14 mouse cellular contexts compared by ENCODE assay signal in the genomic region with DNA sequence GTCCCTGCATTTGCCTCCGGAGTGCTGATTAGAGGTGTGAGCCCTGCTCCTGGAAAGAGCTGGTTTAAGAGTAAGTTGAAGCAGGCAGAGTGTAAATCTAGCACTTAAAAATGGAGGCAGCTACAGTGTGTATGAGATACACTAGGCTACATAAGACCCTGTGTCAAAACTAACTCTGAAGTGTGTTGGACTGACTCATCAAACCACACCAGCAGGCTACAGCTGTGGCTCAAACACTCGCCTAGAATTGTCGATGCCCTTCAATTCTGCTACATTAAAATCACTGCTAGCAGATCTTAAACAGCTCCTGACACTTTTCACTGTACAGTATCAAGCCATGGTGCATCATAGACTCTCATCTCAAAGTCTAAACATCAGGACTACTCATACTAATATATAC. TPM values are rescaled to one million over a fixed set of nuclear protein-coding genes. Genes with fewer than 3 reads are reported as not detected.
DNase-seq lines count a peak whose midpoint lies in the region; ATAC-seq and TF ChIP-seq lines count a peak whose summit lies in the region.
"Had no signal": no experiment of that assay in that cellular context is flagged by ENCODE, and none has a peak within 500 bp of the region (broad histone marks: within the 10 kb centered on the region; RNA-seq: fewer than 3 reads in every experiment).

No protein-coding gene starts in this region.

- intact Hi-C loops in left cerebral cortex, adult 2 months (cut with DNase I), result no loop called here

- no peaks in the 10 kb centered on the region for H3K9me3 ChIP-seq in forebrain, embryonic 12.5 days
- H3K9me3 ChIP-seq in forebrain, postnatal 0 days (ENCODE audit: low read length), result no peaks in the 10 kb centered on the region
- H3K9me3 ChIP-seq in liver, embryonic 11.5 days (ENCODE audit: control insufficient read depth, low read length), result no peaks in the 10 kb centered on the region
- H3K9me3 ChIP-seq in limb, embryonic 15.5 days, result no peaks in the 10 kb centered on the region
- no peaks in the 10 kb centered on the region for H3K9me3 ChIP-seq in neural tube, embryonic 15.5 days (replicated peaks)
- H3K9me3 ChIP-seq: megakaryocyte, embryonic 14.5 days had no signal

- no peak overlapping the region for H3K4me3 ChIP-seq in forebrain, embryonic 12.5 days (replicated peaks)
- no peak overlapping the region for H3K4me3 ChIP-seq in forebrain, postnatal 0 days (ENCODE audit: low read depth, low read length)
- H3K4me3 ChIP-seq in liver, embryonic 11.5 days (ENCODE audit: low read depth, low read length), result peak overlapping the region; percentile 95; the same call in 1 of the 2 replicates
- no peak overlapping the region for H3K4me3 ChIP-seq in limb, embryonic 15.5 days
- H3K4me3 ChIP-seq in neural tube, embryonic 15.5 days (replicated peaks), result no peak overlapping the region; the same call in 1 of the 2 replicates
- no peak overlapping the region for H3K4me3 ChIP-seq in left cerebral cortex, adult 2 months
- H3K4me3 ChIP-seq: megakaryocyte, embryonic 14.5 days had no signal

- TF ChIP-seq CTCF in forebrain, postnatal 0 days (IDR thresholded peaks at IDR 0.05; ENCODE audit: low read depth), result no peak
- TF ChIP-seq CTCF in left cerebral cortex, adult 2 months (IDR thresholded peaks at IDR 0.05), result no peak

- 82% methylated on average over 3 of the region's 3 CpGs for whole genome bisulfite sequencing in forebrain, embryonic 12.5 days
- WGBS in forebrain, postnatal 0 days, result 75% methylated on average over 3 of the region's 3 CpGs
- WGBS in liver, embryonic 11.5 days, result 64% methylated on average over 3 of the region's 3 CpGs
- WGBS in limb, embryonic 15.5 days, result 78% methylated on average over 3 of the region's 3 CpGs
- 84% methylated on average over 3 of the region's 3 CpGs for WGBS in neural tube, embryonic 15.5 days

- H3K36me3 ChIP-seq in forebrain, embryonic 12.5 days (replicated peaks), result peaks cover 65% of the 10 kb centered on the region
- peaks cover 39% of the 10 kb centered on the region for H3K36me3 ChIP-seq in forebrain, postnatal 0 days (ENCODE audit: insufficient read depth)
- H3K36me3 ChIP-seq in liver, embryonic 11.5 days (ENCODE audit: control insufficient read depth, insufficient read depth, low read length), result peaks cover 58% of the 10 kb centered on the region
- H3K36me3 ChIP-seq in limb, embryonic 15.5 days, result peaks cover 66% of the 10 kb centered on the region
- H3K36me3 ChIP-seq in neural tube, embryonic 15.5 days, result peaks cover 51% of the 10 kb centered on the region

- H3K9ac ChIP-seq in forebrain, embryonic 12.5 days, result 0 out of 2 replicates have a peak overlapping the region, but pooled peaks have one; percentile 5
- H3K9ac ChIP-seq in forebrain, postnatal 0 days, result no peak overlapping the region
- peak overlapping the region; percentile 6; the same call in 1 of the 2 replicates for H3K9ac ChIP-seq in liver, embryonic 11.5 days (ENCODE audit: low read depth, low read length)
- no peak overlapping the region for H3K9ac ChIP-seq in limb, embryonic 15.5 days
- 0 out of 2 replicates have a peak overlapping the region, but pooled peaks have one; percentile 45 for H3K9ac ChIP-seq in neural tube, embryonic 15.5 days (replicated peaks)

- peak overlapping the region; percentile 4; the same call in 1 of the 2 replicates for H3K4me2 ChIP-seq in forebrain, embryonic 12.5 days
- H3K4me2 ChIP-seq in forebrain, postnatal 0 days (ENCODE audit: low read depth), result no peak overlapping the region; the same call in 1 of the 2 replicates
- peak overlapping the region; percentile 68 for H3K4me2 ChIP-seq in liver, embryonic 11.5 days
- H3K4me2 ChIP-seq in limb, embryonic 15.5 days, result 0 out of 2 replicates have a peak overlapping the region, but pooled peaks have one; percentile 61
- peak overlapping the region; percentile 64; the same call in 1 of the 2 replicates for H3K4me2 ChIP-seq in neural tube, embryonic 15.5 days

- DNase-seq in forebrain, postnatal 0 days, result no peak
- DNase-seq in liver, embryonic 11.5 days (ENCODE audit: low spot score), result no peak
- DNase-seq in liver, result no peak
- DNase-seq in left cerebral cortex, adult 2 months (ENCODE audit: extremely low spot score in 1 of 2, low spot score in 2 of 2), result no peak
- DNase-seq in layer of hippocampus, postnatal 25 days (ENCODE audit: extremely low spot score in 1 of 2, low spot score in 1 of 2), result no peak
- DNase-seq: B cell, adult 2 months; cerebellum, adult 8-10 months; gastrocnemius, postnatal 14 days; kidney, postnatal 4 days; thymus, postnatal 14 days had no signal

- H3K4me1 ChIP-seq in forebrain, embryonic 12.5 days, result peaks cover 40% of the 10 kb centered on the region
- peaks cover 20% of the 10 kb centered on the region for H3K4me1 ChIP-seq in forebrain, postnatal 0 days (ENCODE audit: insufficient read depth)
- H3K4me1 ChIP-seq in liver, embryonic 11.5 days (replicated peaks; ENCODE audit: control insufficient read depth, insufficient read depth, low read length), result peaks cover 35% of the 10 kb centered on the region
- peaks cover 36% of the 10 kb centered on the region for H3K4me1 ChIP-seq in limb, embryonic 15.5 days
- H3K4me1 ChIP-seq in neural tube, embryonic 15.5 days, result peaks cover 46% of the 10 kb centered on the region

- H3K27ac ChIP-seq in forebrain, embryonic 12.5 days, result no peak overlapping the region
- no peak overlapping the region for H3K27ac ChIP-seq in forebrain, postnatal 0 days (ENCODE audit: low read depth, low read length)
- 0 out of 2 replicates have a peak overlapping the region, but pooled peaks have one; percentile 17 for H3K27ac ChIP-seq in liver, embryonic 11.5 days (ENCODE audit: low read depth, low read length)
- H3K27ac ChIP-seq in limb, embryonic 15.5 days, result no peak overlapping the region
- no peak overlapping the region for H3K27ac ChIP-seq in neural tube, embryonic 15.5 days (replicated peaks)
- no peak overlapping the region for H3K27ac ChIP-seq in left cerebral cortex, adult 2 months

- ATAC-seq in forebrain, embryonic 12.5 days (ENCODE audit: low FRiP score), result no peak
- no peak for ATAC-seq in forebrain, postnatal 0 days
- no peak for ATAC-seq in liver, embryonic 11.5 days (replicated peaks; ENCODE audit: low FRiP score)
- no peak for ATAC-seq in limb, embryonic 15.5 days (ENCODE audit: insufficient number of reproducible peaks, low FRiP score, low TSS enrichment, low read depth)
- ATAC-seq in neural tube, embryonic 15.5 days (ENCODE audit: low FRiP score), result no peak

- no peaks in the 10 kb centered on the region for H3K27me3 ChIP-seq in forebrain, embryonic 12.5 days
- no peaks in the 10 kb centered on the region for H3K27me3 ChIP-seq in forebrain, postnatal 0 days (ENCODE audit: insufficient read depth, low read length)
- H3K27me3 ChIP-seq in liver, embryonic 11.5 days (replicated peaks; ENCODE audit: control insufficient read depth, insufficient read depth, low read length), result no peaks in the 10 kb centered on the region
- H3K27me3 ChIP-seq in limb, embryonic 15.5 days, result no peaks in the 10 kb centered on the region
- no peaks in the 10 kb centered on the region for H3K27me3 ChIP-seq in neural tube, embryonic 15.5 days (replicated peaks)
- H3K27me3 ChIP-seq: megakaryocyte, embryonic 14.5 days had no signal

RNA-seq across cellular contexts. Expression of a gene that starts 3.3 kb away (rescaled TPM):
- polyA plus RNA-seq in forebrain, embryonic 12.5 days (2016; fragmentation: Nextera tagmentation; extraction: Ambion mirVana), result 184 and 198 TPM in 2 replicates
- 136 and 153 TPM in 2 replicates for total RNA-seq in forebrain, postnatal 0 days (2014; rRNA removed)
- 52.3 and 55.6 TPM in 2 replicates for polyA plus RNA-seq in forebrain, postnatal 0 days (2015; fragmentation: Nextera tagmentation; extraction: Ambion mirVana)
- 165 and 169 TPM in 2 replicates for polyA plus RNA-seq in liver, embryonic 11.5 days (2014; fragmentation: Nextera tagmentation; extraction: Ambion mirVana)
- polyA plus RNA-seq in limb, embryonic 15.5 days (2015; fragmentation: Nextera tagmentation; extraction: Ambion mirVana), result 113 and 117 TPM in 2 replicates
- polyA plus RNA-seq in neural tube, embryonic 15.5 days (2015; fragmentation: Nextera tagmentation; extraction: Ambion mirVana), result 90.7 and 94.3 TPM in 2 replicates
- 100 to 1,000 TPM; 202 to 221 TPM for total RNA-seq in left cerebral cortex, adult 2 months (2021)
- total RNA-seq in layer of hippocampus, postnatal 25 days (2021), result 100 to 1,000 TPM; 164 to 213 TPM

RNA-seq across cellular contexts. Expression of a gene that starts 9.7 kb away (rescaled TPM):
- 6.0 and 7.2 TPM in 2 replicates for polyA plus RNA-seq in forebrain, embryonic 12.5 days (2016; fragmentation: Nextera tagmentation; extraction: Ambion mirVana)
- 15.2 and 16.2 TPM in 2 replicates for total RNA-seq in forebrain, postnatal 0 days (2014; rRNA removed)
- polyA plus RNA-seq in forebrain, postnatal 0 days (2015; fragmentation: Nextera tagmentation; extraction: Ambion mirVana), result 15.8 and 23.4 TPM in 2 replicates
- 13.3 and 13.5 TPM in 2 replicates for polyA plus RNA-seq in liver, embryonic 11.5 days (2014; fragmentation: Nextera tagmentation; extraction: Ambion mirVana)
- 6.7 and 11.3 TPM in 2 replicates for polyA plus RNA-seq in limb, embryonic 15.5 days (2015; fragmentation: Nextera tagmentation; extraction: Ambion mirVana)
- 29.0 and 29.5 TPM in 2 replicates for polyA plus RNA-seq in neural tube, embryonic 15.5 days (2015; fragmentation: Nextera tagmentation; extraction: Ambion mirVana)
- 10 to 100 TPM; 11.6 to 14.4 TPM for total RNA-seq in left cerebral cortex, adult 2 months (2021)
- 10 to 100 TPM; 14.3 to 16.0 TPM for total RNA-seq in layer of hippocampus, postnatal 25 days (2021)

RNA-seq across cellular contexts. Expression of a gene that starts 10.0 kb away (rescaled TPM):
- polyA plus RNA-seq in forebrain, embryonic 12.5 days (2016; fragmentation: Nextera tagmentation; extraction: Ambion mirVana), result 41.3 and 43.9 TPM in 2 replicates
- total RNA-seq in forebrain, postnatal 0 days (2014; rRNA removed), result 10.8 and 11.4 TPM in 2 replicates
- polyA plus RNA-seq in forebrain, postnatal 0 days (2015; fragmentation: Nextera tagmentation; extraction: Ambion mirVana), result 9.9 and 11.6 TPM in 2 replicates
- 31.0 and 31.6 TPM in 2 replicates for polyA plus RNA-seq in liver, embryonic 11.5 days (2014; fragmentation: Nextera tagmentation; extraction: Ambion mirVana)
- 109 and 110 TPM in 2 replicates for polyA plus RNA-seq in limb, embryonic 15.5 days (2015; fragmentation: Nextera tagmentation; extraction: Ambion mirVana)
- polyA plus RNA-seq in neural tube, embryonic 15.5 days (2015; fragmentation: Nextera tagmentation; extraction: Ambion mirVana), result 14.0 and 26.0 TPM in 2 replicates
- 1 to 10 TPM; 4.5 to 6.5 TPM for total RNA-seq in left cerebral cortex, adult 2 months (2021)
- 1 to 10 TPM; 4.6 to 6.4 TPM for total RNA-seq in layer of hippocampus, postnatal 25 days (2021)

RNA-seq across cellular contexts. Expression of a gene that starts 16.8 kb away (rescaled TPM):
- polyA plus RNA-seq in forebrain, embryonic 12.5 days (2016; fragmentation: Nextera tagmentation; extraction: Ambion mirVana), result 3.1 and 3.6 TPM in 2 replicates
- total RNA-seq in forebrain, postnatal 0 days (2014; rRNA removed), result 48.4 and 73.2 TPM in 2 replicates
- polyA plus RNA-seq in forebrain, postnatal 0 days (2015; fragmentation: Nextera tagmentation; extraction: Ambion mirVana), result 44.3 and 69.1 TPM in 2 replicates
- polyA plus RNA-seq in liver, embryonic 11.5 days (2014; fragmentation: Nextera tagmentation; extraction: Ambion mirVana), result 22.7 and 23.3 TPM in 2 replicates
- 11.3 and 25.3 TPM in 2 replicates for polyA plus RNA-seq in limb, embryonic 15.5 days (2015; fragmentation: Nextera tagmentation; extraction: Ambion mirVana)
- polyA plus RNA-seq in neural tube, embryonic 15.5 days (2015; fragmentation: Nextera tagmentation; extraction: Ambion mirVana), result 98.6 and 103 TPM in 2 replicates
- total RNA-seq in left cerebral cortex, adult 2 months (2021), result 10 to 100 TPM; 53.8 to 62.9 TPM
- total RNA-seq in layer of hippocampus, postnatal 25 days (2021), result 10 to 100 TPM; 63.8 to 67.6 TPM

RNA-seq across cellular contexts. Expression of a gene that starts 29.2 kb away (rescaled TPM):
- polyA plus RNA-seq in forebrain, embryonic 12.5 days (2016; fragmentation: Nextera tagmentation; extraction: Ambion mirVana), result 17.3 and 17.4 TPM in 2 replicates
- total RNA-seq in forebrain, postnatal 0 days (2014; rRNA removed), result 19.3 and 21.8 TPM in 2 replicates
- polyA plus RNA-seq in forebrain, postnatal 0 days (2015; fragmentation: Nextera tagmentation; extraction: Ambion mirVana), result 12.5 and 18.4 TPM in 2 replicates
- polyA plus RNA-seq in liver, embryonic 11.5 days (2014; fragmentation: Nextera tagmentation; extraction: Ambion mirVana), result 6.4 and 7.0 TPM in 2 replicates
- polyA plus RNA-seq in limb, embryonic 15.5 days (2015; fragmentation: Nextera tagmentation; extraction: Ambion mirVana), result 13.9 and 14.4 TPM in 2 replicates
- 26.5 and 26.8 TPM in 2 replicates for polyA plus RNA-seq in neural tube, embryonic 15.5 days (2015; fragmentation: Nextera tagmentation; extraction: Ambion mirVana)
- 10 to 100 TPM; 22.8 to 25.1 TPM for total RNA-seq in left cerebral cortex, adult 2 months (2021)
- 10 to 100 TPM; 24.9 to 32.8 TPM for total RNA-seq in layer of hippocampus, postnatal 25 days (2021)

Comparison
In these comparisons a context has a peak if more than half of its experiments do, and no peak if none do; other contexts are left out.
1. H3K9ac ChIP-seq: peak in forebrain, embryonic 12.5 days (single experiment), liver, embryonic 11.5 days (single experiment) and neural tube, embryonic 15.5 days (single experiment); none in forebrain, postnatal 0 days (single experiment) and limb, embryonic 15.5 days (single experiment).